Mouse (Mus musculus) olfactory bulb, adult 2 months (tissue): ENCODE results near the gene Ube2a.

Experiments used
- CTCF ChIP-seq: fragments of 200-500 bp; IDR thresholded peaks from 2 replicates; pipeline ENCODE4 v1.5.1; 2012; ENCODE audit warnings: low read depth, mild to moderate bottlenecking, low read length, moderate library complexity; ENCODE audit not compliant: insufficient read depth
- POLR2A ChIP-seq: fragments of 200-500 bp; IDR thresholded peaks from 2 replicates; pipeline ENCODE4 v1.6.1; 2012; ENCODE audit warnings: mild to moderate bottlenecking, low read depth, low read length, moderate library complexity; ENCODE audit not compliant: insufficient read depth

DNA sequence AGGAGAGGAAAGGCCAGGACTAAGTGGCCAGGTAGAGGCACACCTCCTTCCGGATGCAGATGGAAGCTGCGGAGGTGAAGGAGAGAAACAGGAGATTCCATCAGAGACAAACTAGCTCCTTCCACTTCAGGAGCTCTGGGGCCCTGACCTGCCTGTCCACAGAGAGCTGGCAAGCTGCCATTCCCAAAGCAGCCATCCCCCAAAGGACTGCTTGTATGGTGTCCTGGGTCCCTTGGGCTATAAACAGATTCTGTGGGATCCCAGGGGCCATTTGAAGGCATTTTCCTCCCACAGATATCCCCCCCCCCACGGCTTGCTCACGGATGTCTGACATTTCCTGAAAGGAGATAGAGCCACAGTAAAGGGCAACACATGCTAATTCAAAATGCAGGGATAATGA, 55.1 kb downstream of the Ube2a start:
- no peak for TF ChIP-seq CTCF
- no peak for TF ChIP-seq POLR2A
